Mouse (Mus musculus) forebrain, postnatal 0 days (tissue): ENCODE measurements at regions not wholly inside any gene's neighbourhood (a gene's known extent, or its start where the extent isn't known, plus 50 kb on each side); places are given as distances from the start of the nearest gene placed in this dataset.
"Not testable (repeated sequence)": the region's sequence is repeated elsewhere in the genome, so short reads cannot be mapped to it uniquely, and the experiment has no call there.

Experiments used
- ATAC-seq: fragments of 200-750 bp; cut with Nextera tagmentation; 2 replicates; pipeline ENCODE4 v1.8.0; 2017; ENCODE audit warnings: mild to moderate bottlenecking, moderate library complexity
- DNase-seq: peaks from one replicate; pipeline ENCODE4 v3.0.0-alpha.2; 2015
- H3K27ac ChIP-seq: fragments of 300-500 bp; sonication (generic); 2 replicates; pipeline ENCODE4 v1.5.1; 2014; ENCODE audit warnings: low read depth, mild to moderate bottlenecking, antibody characterized with exemption, low read length, moderate library complexity, mixed read lengths
- H3K27me3 ChIP-seq: fragments of 300-500 bp; sonication (generic); 2 replicates; pipeline ENCODE4 v1.6.1; 2014; ENCODE audit warnings: mild to moderate bottlenecking, low read length, mixed read lengths; ENCODE audit not compliant: insufficient read depth
- H3K36me3 ChIP-seq: fragments of 300-500 bp; sonication (generic); 2 replicates; pipeline ENCODE4 v1.6.1; 2014; ENCODE audit warnings: mild to moderate bottlenecking, moderate library complexity; ENCODE audit not compliant: insufficient read depth
- H3K4me1 ChIP-seq: fragments of 300-500 bp; sonication (generic); 2 replicates; pipeline ENCODE4 v1.6.1; 2014; ENCODE audit warnings: antibody characterized with exemption; ENCODE audit not compliant: insufficient read depth
- H3K4me2 ChIP-seq: fragments of 300-500 bp; sonication (generic); 2 replicates; pipeline ENCODE4 v1.6.1; 2014; ENCODE audit warnings: low read depth, mild to moderate bottlenecking, moderate library complexity
- H3K4me3 ChIP-seq: fragments of 300-500 bp; sonication (generic); 2 replicates; pipeline ENCODE4 v1.5.1; 2014; ENCODE audit warnings: low read depth, low read length, mixed read lengths
- H3K9ac ChIP-seq: fragments of 300-500 bp; sonication (generic); 2 replicates; pipeline ENCODE4 v1.6.1; 2014; ENCODE audit warnings: mild to moderate bottlenecking
- H3K9me3 ChIP-seq: fragments of 300-500 bp; sonication (generic); 2 replicates; pipeline ENCODE4 v1.6.1; 2016; ENCODE audit warnings: low read length
- CTCF ChIP-seq: sonication (generic); IDR thresholded peaks from 2 replicates; pipeline ENCODE4 v1.5.1; 2016; ENCODE audit warnings: antibody characterized with exemption, control low read depth, low read depth
- WGBS: fragments of 180-500 bp; shearing (Covaris S2); extraction: QIAGEN DNeasy Blood & Tissue Kit; methylation state at CpG from one replicate; pipeline ENCODE4 v1.1.7; 2014; 5-methylcytosine and 5-hydroxymethylcytosine counted together

DNA sequence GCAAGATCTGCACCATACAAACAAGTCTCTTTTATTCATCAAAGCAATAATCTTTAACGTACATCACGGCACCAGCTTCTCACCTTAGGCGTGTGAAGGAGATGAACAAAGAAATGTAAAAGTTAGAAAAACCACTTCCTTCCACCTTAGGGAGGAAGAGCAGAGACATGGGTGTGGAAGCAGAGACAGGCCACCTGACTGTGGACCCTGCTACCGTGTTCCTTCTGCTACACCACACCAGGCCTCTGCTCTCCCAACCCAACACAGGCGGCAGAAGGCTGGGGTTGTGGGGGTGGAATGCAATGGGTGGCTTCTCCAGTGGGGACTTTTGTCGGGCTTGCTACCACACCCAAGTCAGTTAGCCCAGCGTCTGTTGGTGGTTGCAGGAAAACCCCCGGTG lies 540.2 kb upstream of the Gm10131 start:
- DNase-seq (no peak), ATAC-seq (no peak)
- Histone ChIP-seq H3K9ac (no peak overlapping the region), H3K9me3 (0 out of 2 replicates have a peak, but pooled peaks cover 8% of the 10 kb centered on the region), H3K27me3 (no peaks in the 10 kb centered on the region), H3K4me2 (no peak overlapping the region), H3K4me1 (no peaks in the 10 kb centered on the region), H3K36me3 (no peaks in the 10 kb centered on the region), H3K27ac (no peak overlapping the region), H3K4me3 (no peak overlapping the region)
- 90% methylated on average over 8 of the region's 8 CpGs for WGBS
- TF ChIP-seq CTCF: no peak

DNA sequence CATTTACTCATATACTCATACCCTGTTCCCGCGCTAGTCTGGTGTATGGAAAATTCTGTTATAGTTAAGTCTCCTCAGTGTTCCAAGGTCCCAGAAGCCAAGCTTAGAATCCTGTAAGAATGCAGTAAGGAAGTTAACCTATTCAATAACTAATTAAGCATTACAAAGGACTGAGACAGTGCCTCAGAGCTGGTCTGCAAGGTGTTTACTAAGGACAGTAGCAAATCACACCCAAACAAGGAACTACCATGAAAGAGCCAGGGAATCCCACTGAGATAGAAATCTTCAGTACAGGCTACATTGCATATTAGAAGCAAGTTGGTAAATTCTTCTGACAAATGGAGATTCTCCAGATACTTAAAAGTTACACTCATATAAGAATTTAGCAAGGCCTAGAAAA lies 516.7 kb upstream of the Gm10131 start:
- not testable (repeated sequence) for H3K27me3 ChIP-seq, H3K4me1 ChIP-seq, H3K4me3 ChIP-seq, H3K36me3 ChIP-seq, DNase-seq, H3K9ac ChIP-seq, H3K4me2 ChIP-seq, ATAC-seq, H3K27ac ChIP-seq, H3K9me3 ChIP-seq
- WGBS: 94% methylated on average over 2 of the region's 2 CpGs

DNA sequence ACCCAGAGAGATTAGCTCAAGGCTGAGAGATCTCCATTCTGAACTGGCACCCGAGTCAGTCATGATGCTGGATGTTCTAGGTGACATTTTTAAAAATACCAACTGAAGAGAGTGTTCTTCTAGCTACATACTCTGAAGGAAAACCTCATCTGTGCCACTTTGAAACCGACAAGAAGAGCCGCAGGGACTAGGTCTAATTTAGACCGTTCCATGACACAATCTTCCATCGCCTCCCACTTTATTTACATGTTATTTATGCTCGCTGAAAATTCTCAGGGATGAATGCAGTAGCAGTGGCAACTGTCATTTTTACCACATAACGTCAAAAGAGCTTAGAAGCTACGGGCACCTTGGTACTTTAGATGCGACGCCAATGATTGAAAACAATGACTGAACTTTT lies 514.1 kb upstream of the Gm10131 start:
- WGBS: 84% methylated on average over 10 of the region's 10 CpGs
- H3K4me2 ChIP-seq: no peak overlapping the region
- DNase-seq (no peak), ATAC-seq (no peak)
- H3K9ac ChIP-seq: no peak overlapping the region
- H3K36me3 ChIP-seq: no peaks in the 10 kb centered on the region
- no peak for TF ChIP-seq CTCF
- H3K4me1 ChIP-seq: no peaks in the 10 kb centered on the region
- no peaks in the 10 kb centered on the region for H3K27me3 ChIP-seq
- H3K4me3 ChIP-seq: no peak overlapping the region
- no peaks in the 10 kb centered on the region for H3K9me3 ChIP-seq
- H3K27ac ChIP-seq: no peak overlapping the region

DNA sequence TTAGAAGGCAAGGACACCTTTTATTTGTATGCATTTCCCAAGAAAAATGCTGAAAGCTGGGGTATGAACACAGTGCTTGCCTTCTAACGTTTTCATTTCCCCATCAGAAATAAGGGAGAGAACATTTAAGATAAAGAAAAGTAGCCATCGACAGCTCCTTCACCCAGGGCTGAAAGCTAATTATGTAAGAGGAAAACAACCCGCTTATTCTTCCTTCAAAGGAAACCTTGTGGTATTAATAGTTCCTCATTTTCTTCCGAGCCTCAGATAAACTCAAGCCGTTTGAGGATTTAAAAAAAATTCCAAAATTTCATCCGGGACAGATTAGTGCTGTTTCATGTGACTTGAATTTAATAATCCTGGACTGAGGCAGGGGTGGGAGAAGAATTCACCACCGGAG lies 512.2 kb upstream of the Gm10131 start:
- ATAC-seq: no peak
- Histone ChIP-seq H3K4me2 (no peak overlapping the region), H3K27me3 (no peaks in the 10 kb centered on the region), H3K9me3 (no peaks in the 10 kb centered on the region), H3K9ac (no peak overlapping the region), H3K4me3 (no peak overlapping the region), H3K4me1 (no peaks in the 10 kb centered on the region), H3K36me3 (no peaks in the 10 kb centered on the region), H3K27ac (no peak overlapping the region)
- WGBS: 49% methylated on average over 7 of the region's 7 CpGs
- no peak for DNase-seq
- TF ChIP-seq CTCF: no peak

DNA sequence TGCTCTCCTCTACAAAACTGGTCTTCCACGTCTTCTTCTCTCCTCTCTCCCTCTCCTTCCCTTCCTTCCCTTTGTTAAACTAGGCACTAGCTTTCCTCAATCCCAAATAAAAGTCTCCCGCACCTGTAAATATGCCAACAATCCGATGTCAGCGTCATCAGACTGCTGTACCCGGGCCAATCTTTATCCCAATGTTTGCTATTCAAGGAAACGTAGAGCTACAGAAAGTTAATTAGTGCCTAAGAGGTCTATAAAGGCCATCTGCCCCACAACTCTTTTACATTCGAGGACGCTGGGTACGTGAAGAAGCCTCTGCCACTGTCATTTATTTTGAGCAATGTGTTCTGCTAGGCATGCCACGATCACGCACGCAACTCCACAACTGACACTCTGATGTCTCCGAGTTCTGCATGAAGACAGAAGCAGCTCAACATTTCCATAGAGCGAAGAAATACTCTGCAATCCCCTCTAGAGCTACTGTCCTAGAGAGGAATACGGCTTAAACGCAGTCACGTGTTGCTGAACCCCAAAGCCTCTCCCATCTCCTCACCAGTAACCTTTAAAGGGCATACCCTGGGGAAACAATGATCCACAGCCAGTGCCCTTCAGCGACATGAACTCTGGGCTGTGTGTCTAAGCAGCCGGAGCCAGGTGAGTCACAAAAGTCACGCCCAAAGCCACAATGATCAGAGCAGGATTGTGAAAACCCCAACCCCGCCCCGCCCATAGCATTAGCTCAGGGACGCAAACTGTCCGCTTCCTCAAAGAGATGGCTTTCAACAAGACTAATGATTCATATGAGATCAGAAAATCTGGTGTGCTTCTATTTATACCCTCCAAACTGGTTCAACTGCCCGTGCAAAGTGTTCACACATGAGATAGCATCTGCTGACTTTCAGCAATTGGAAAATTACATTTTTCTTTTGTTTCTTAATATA lies 510.9 kb upstream of the Gm10131 start:
- Histone ChIP-seq H3K27ac (no peak overlapping the region), H3K4me3 (no peak overlapping the region), H3K4me1 (no peaks in the 10 kb centered on the region), H3K27me3 (no peaks in the 10 kb centered on the region), H3K9ac (no peak overlapping the region), H3K4me2 (no peak overlapping the region), H3K36me3 (no peaks in the 10 kb centered on the region), H3K9me3 (no peaks in the 10 kb centered on the region)
- TF ChIP-seq CTCF: no peak
- no peak for ATAC-seq
- no peak for DNase-seq
- 68% methylated on average over 25 of the region's 25 CpGs for WGBS

DNA sequence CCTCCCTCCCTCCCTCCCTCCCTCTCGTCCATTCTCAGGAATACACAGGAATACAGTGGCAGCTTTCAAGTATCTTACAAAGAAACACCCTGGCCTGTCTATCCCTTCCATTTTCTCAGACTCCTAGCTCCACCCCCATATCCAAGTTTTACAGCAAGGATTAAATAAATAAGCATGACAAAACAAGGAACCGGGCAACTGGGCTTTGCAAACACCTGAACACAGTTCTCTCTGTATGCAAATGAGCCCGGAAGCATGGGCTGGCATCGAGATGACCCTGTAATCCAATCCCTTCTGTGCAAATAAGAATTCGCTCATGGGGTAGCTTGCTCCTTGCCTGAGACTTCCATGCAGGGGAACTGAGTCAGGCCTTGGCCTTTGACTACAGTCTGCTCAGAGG lies 506.5 kb upstream of the Gm10131 start:
- WGBS: 39% methylated on average over 4 of the region's 5 CpGs
- TF ChIP-seq CTCF: no peak
- ATAC-seq: no peak

DNA sequence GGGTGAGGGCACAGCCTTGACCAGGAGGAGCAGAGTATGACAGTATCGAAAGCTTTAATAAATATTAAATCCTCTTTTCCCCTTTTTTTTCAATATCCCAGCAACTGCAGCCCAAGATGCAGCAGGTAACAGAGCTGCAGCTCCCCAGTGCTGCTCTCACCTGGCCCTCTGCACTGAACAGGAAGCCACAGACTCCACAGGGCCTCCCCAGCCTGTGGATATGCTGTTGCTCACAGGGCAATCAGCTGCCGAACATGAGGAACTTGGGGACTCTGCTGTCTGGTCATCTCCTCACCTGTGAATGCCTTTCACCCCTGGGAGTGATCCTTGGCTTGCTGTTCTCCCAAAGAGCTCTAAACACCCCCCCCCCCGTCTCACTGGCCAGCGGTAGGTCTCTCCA lies 503.4 kb upstream of the Gm10131 start:
- Histone ChIP-seq H3K9ac (no peak overlapping the region), H3K27ac (no peak overlapping the region), H3K4me3 (no peak overlapping the region), H3K36me3 (no peaks in the 10 kb centered on the region), H3K27me3 (no peaks in the 10 kb centered on the region), H3K4me2 (no peak overlapping the region), H3K9me3 (no peaks in the 10 kb centered on the region), H3K4me1 (no peaks in the 10 kb centered on the region)
- WGBS: 88% methylated on average over 4 of the region's 4 CpGs
- ATAC-seq (no peak), DNase-seq (no peak)
- TF ChIP-seq CTCF: no peak

More for the DNA sequence above, 506.5 kb upstream of the Gm10131 start:
- no peak for DNase-seq
- H3K9ac ChIP-seq: no peak overlapping the region
- no peak overlapping the region for H3K4me3 ChIP-seq
- H3K36me3 ChIP-seq: no peaks in the 10 kb centered on the region
- no peak overlapping the region for H3K4me2 ChIP-seq
- no peaks in the 10 kb centered on the region for H3K27me3 ChIP-seq
- no peaks in the 10 kb centered on the region for H3K9me3 ChIP-seq
- no peak overlapping the region for H3K27ac ChIP-seq
- H3K4me1 ChIP-seq: no peaks in the 10 kb centered on the region
